Mouse (Mus musculus) gastrocnemius, adult 2 months (tissue): ENCODE data around the gene Dcaf5. TPM values are rescaled to one million over a fixed set of nuclear protein-coding genes. Genes with fewer than 3 reads are reported as not detected.

Experiments
- DNase-seq: peaks from one replicate; pipeline ENCODE4 v3.0.0; 2022
- H3K27ac ChIP-seq: fragments of 200-600 bp; 2 replicates; pipeline ENCODE4 v1.8.1; 2022; ENCODE audit warnings: mild to moderate bottlenecking
- H3K4me3 ChIP-seq: fragments of 200-600 bp; 2 replicates; pipeline ENCODE4 v1.8.1; 2022; ENCODE audit warnings: mild to moderate bottlenecking, moderate library complexity
- CTCF ChIP-seq: fragments of 200-600 bp; IDR thresholded peaks from 2 replicates; pipeline ENCODE4 v1.8.1; 2022; ENCODE audit warnings: antibody characterized with exemption, mild to moderate bottlenecking, moderate library complexity
- intact Hi-C: fragments of 180-260 bp; cut with DNase I; formaldehyde crosslinking; loops from one replicate; pipeline ENCODE4 v1.15.1; 2025
- microRNA-seq: library from miRNA; unstranded; fragments of <30 nt; microRNA quantifications from one replicate; pipeline ENCODE4 v1.2.0, GENCODE M21; 2021
- total RNA-seq, 2 experiments: library from RNA; stranded (reverse); gene quantifications; 2 replicates each; pipeline ENCODE4 v1.2.3; 2021

Dcaf5 gene
- total RNA-seq, 2 experiments from 2014 or later = 39.4 to 50.8 TPM

DNA sequence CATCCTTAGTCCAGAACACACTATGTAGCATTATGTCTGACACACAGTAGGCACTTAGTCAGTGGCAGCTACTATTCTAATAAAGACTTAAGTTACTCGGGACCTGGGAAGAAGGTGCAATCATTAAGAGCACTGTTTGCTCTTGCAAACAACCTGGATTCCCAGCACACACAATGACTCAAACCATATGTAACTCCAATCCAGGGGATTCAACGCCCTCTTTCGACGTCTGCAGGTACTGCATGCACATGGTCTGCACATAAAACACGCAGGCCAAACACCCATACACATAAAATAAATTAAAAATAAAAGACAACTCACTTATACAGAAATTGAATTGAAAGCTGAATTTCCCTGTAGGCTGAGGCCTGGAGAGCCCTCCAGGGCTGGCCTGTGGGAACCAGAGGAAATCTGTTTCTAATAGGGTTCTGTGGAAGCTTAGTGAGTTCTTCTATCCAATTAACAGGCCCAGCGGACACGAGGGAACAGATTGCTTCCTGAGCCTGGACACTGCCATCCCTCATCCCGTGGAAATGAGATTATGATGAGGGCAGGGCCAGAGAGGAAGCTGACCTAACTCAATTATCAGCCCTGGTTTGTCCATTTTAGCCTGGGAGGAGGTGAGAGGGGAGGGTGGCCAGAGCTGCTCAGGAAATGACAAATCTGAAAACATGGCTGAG is 112.9 kb downstream of the Dcaf5 start:
- intact Hi-C loops = no loop called here
- Histone ChIP-seq H3K27ac (no peak overlapping the region; the same call in 1 of the 2 replicates), H3K4me3 (no peak overlapping the region)
- no peak for TF ChIP-seq CTCF
- no peak for DNase-seq

DNA sequence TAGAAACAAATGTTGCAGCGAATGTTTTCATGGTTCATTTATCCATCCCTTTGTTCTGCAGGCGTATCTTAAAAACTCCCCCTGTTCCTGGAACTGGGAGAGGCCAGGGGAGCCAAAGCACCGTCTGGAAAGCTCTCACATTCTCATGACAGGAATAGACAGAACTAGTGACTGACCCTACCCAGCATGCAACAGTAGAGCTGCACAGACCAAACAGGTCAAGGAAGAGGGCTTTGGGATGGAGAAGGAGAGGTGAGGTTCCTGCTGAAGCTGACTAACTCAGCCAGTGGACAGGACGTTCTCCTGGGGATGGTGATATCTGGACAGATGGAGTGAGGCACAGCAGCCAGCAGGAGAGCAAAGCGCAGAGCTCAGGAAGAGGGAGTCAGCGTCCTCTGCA is 113.9 kb downstream of the Dcaf5 start:
- TF ChIP-seq CTCF = no peak
- intact Hi-C loops = no loop called here
- H3K4me3 ChIP-seq = no peak overlapping the region
- no peak for DNase-seq
- no peak overlapping the region for H3K27ac ChIP-seq

DNA sequence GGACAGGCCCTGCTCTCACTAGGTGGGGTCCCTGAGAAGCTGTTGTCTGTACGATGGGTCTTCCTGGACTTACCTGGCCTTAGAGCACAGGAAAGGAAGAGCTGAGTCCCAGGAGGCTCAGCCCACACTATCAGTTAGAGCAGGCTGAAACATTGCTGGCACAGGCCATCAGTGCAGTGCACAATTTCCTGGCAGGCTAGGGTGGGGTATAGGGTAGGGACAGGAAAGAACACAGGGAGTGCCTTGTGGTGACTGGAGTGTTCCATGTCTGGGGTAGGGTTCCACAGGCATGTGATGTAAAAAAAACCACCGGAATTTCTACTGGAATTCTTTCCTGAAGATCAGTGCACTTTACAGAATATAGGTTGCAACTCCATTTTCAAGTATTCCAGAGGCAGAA is 117.3 kb downstream of the Dcaf5 start:
- Histone ChIP-seq H3K4me3 (no peak overlapping the region), H3K27ac (peak overlapping the region; percentile 40)
- intact Hi-C loops = no loop called here
- peak; percentile 35 for DNase-seq
- TF ChIP-seq CTCF = no peak

DNA sequence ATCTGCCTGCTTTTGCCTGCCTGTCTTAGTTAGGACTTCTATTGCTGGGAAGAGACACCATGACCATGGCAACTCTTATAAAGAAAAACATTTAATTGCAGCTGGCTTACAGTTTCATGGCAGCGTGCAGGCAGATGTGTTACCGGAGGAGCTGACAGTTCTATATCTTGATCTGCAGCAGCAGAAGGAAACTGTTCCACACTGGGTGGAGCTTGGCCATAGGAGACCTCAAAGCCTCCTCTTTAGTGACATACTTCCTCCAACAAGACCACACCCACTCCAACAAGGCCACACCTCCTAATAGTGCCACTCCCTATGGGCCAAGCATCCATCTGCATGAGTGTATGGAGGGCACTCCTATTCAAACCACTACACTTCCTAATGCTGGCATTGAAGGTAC is 121.1 kb downstream of the Dcaf5 start:
- no peak for DNase-seq
- Histone ChIP-seq H3K4me3 (no peak overlapping the region), H3K27ac (no peak overlapping the region)
- TF ChIP-seq CTCF = no peak
- intact Hi-C loops = no loop called here

DNA sequence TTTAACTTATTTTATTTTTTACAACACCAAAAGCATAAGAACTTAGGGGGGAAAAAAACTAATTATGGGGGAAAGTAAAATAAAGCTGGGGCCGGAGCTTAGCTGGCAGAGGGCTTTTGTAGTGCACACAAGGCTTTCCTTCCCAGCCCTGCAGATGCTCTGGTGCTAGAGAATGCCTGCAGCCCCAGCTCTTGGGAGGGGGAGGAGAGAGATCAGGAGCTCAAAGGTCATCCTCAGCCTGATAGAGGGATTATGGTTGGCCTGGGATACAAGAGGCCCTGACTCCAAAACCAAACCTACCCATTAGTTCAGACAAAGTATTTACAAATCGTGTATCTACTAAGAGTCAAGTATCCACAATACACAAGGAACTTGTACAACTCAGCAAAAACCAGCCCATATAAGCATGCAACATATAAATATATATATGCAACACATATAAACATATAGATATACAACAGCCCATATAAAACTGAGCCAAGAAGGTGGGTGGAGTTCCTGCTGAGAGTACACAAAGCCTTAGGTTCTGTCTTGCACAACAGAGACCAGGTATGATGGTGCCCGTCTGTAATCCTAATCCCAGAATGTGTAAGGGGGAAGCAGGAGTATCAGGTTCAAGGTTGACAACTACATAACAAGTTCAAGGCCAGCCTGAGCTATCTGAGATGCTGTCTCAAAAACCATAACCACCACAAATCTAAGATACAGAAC is 124.3 kb downstream of the Dcaf5 start:
- intact Hi-C loops = no loop called here
- Histone ChIP-seq H3K4me3 (no peak overlapping the region), H3K27ac (no peak overlapping the region)
- no peak for DNase-seq
- no peak for TF ChIP-seq CTCF

DNA sequence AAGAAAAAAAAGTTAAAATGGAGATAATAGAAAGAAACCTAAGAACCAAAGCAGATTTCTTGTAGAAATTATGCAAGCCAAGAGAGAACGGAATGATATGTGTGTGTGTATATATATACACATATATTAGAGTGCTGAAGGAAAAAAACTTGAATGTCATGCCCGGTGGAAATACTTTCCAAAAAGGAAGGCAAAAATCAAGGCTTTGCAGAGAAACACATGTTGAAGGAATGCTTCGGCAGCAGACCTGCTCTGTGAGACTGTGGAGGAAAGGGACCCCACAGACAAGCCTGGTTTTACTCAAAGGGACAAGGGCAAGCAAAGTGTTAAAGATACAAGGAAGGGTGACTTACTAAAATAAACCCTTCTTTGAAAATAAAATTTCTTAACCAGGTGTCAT is 128.8 kb downstream of the Dcaf5 start:
- Histone ChIP-seq H3K27ac (no peak overlapping the region), H3K4me3 (no peak overlapping the region)
- DNase-seq = no peak
- intact Hi-C loops = no loop called here
- TF ChIP-seq CTCF = no peak

DNA sequence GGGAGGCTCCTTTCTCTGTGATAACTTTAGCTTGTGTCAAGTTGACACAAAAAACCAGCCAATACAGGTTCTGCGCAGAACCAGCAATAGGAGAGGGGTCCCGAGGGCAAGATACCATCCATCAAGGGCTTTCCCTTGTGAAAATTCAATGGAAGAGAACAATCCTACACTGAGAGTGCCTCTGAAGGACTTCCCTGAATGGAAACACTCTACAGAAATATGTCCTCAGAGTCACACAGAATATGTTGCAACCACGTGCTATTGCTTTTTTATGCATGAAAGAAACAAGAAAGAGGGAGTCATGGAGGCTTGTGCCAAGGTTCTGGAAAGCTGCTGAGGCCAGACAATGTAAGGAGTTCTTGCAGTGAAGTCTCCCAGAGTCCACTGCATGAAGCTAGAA is 131.9 kb downstream of the Dcaf5 start:
- intact Hi-C loops = no loop called here

DNA sequence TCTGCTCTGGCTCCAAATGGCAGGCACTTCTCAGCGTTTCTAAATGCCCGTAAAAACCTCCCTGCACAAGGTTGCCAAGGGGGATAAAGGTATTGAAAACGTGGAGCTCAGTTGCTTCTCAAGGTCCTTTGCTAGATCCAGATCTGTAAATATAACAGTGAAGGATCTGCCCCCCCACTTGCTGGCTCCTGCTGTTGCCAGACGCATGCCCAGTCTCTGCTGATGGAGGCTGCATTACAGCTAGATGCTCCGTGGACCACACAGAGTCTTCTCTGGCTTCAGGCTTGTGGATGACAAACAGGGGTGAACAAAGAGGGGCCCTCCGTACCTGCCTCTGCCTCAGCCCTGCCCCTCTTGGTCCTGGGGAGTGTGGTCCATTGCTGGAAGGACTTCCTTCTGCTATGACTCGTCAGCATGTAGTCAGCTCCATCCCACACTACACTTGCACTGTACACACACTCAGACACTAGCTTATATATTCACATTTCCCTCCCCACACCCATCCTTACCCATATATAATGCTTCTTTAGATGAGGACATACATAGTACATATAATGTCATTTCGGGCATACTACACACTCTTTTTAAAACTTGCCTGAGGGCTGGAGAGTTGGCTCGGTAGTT is 135.5 kb downstream of the Dcaf5 start:
- Histone ChIP-seq H3K27ac (no peak overlapping the region), H3K4me3 (no peak overlapping the region)
- no peak for TF ChIP-seq CTCF
- DNase-seq = no peak
- intact Hi-C loops = no loop called here

More for the DNA sequence above, 131.9 kb downstream of the Dcaf5 start:
- H3K27ac ChIP-seq = no peak overlapping the region
- no peak for DNase-seq
- no peak for TF ChIP-seq CTCF
- H3K4me3 ChIP-seq = no peak overlapping the region

DNA sequence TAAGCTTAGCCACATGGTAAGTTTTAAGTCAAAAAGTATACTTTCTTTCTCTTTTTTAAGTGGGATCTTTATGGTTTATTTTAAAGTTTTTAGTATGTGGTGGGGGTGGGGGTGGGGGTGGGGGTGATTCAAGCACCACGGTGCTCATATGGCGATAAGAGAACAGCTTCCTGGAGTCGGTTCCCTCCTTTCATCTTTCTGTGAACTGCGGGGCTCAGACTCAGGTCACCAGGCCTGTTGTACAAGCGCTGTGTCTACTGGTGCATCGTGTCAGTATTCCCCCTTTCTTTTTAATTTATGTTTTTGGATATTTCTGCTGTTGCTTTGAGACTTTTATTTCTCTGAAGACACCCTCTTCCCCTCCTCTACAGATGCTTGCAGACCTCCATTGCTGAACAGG is 137.7 kb downstream of the Dcaf5 start:
- intact Hi-C loops = no loop called here
- TF ChIP-seq CTCF = no peak
- DNase-seq = no peak
- Histone ChIP-seq H3K4me3 (no peak overlapping the region), H3K27ac (no peak overlapping the region)

DNA sequence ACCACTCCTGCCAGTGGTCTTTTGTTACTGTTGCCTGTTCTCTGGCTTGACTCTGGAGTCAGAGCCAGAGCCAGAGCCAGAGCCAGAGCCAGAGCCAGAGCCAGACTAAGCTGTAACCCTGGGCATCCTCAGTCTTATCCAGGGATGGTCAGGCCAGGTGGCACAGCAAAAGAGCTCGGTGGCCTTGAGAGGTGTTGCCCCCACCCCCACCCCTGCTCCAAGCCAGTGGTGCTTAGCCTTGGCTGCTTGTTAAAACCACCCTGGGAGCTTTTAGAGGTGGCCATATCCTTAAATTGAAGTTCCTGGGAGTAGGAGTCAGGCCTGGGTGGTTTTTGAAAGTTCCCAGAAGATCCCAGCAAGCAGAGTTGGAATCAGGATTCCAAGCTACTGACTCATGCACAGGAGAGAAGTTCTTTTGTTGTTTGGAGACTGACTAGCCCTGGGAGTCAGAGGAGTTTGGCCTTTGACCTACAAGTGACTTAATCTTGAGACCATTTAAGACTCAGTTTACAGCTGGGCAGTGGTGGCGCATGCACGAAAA is 144.4 kb downstream of the Dcaf5 start:
- H3K27ac ChIP-seq = no peak overlapping the region
- no peak overlapping the region for H3K4me3 ChIP-seq
- intact Hi-C loops = no loop called here
- TF ChIP-seq CTCF = no peak
- DNase-seq = no peak

DNA sequence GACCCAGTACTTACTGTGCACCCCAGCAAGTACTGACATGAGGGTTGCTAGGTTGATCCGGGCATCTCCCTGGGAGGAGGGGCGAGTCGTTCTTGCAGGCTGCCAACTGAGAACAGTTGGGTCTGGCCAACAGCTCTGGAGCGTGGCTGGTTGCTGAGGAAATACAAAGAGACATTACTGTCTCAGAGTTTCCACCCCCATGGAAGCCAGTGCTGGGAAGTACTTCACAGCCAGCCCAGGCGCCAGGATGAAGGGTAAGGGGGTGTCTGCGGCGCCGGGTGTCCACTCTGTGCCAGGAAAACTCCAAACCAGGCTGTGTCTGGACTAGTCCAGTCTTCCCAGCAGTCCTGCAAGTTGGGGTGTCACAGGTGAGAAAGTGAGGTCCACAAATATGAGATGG is 145.4 kb downstream of the Dcaf5 start:
- no peak for TF ChIP-seq CTCF
- DNase-seq = no peak
- intact Hi-C loops = no loop called here
- no peak overlapping the region for H3K4me3 ChIP-seq
- no peak overlapping the region for H3K27ac ChIP-seq

DNA sequence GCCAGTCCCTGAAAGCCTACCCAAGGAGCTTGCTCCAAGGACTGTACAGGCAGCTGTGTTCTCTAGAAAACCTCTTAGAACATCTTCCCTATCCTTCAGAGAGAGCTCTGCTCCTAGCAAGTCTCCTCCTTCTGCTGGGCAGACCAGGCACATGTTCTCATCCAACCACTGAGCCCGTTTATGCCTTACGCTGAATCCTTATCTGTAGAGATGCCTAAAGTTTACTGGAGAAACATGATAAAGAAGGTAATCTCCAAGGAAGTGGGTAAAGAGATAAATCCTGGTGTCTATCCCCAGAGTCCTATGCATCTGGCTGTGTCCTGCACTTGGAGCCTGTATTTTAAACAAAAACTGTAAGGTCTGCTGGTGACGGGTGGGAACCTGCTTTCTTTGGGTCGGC is 145.9 kb downstream of the Dcaf5 start:
- no peak for DNase-seq
- H3K4me3 ChIP-seq = no peak overlapping the region
- intact Hi-C loops = no loop called here
- TF ChIP-seq CTCF = no peak
- H3K27ac ChIP-seq = no peak overlapping the region

DNA sequence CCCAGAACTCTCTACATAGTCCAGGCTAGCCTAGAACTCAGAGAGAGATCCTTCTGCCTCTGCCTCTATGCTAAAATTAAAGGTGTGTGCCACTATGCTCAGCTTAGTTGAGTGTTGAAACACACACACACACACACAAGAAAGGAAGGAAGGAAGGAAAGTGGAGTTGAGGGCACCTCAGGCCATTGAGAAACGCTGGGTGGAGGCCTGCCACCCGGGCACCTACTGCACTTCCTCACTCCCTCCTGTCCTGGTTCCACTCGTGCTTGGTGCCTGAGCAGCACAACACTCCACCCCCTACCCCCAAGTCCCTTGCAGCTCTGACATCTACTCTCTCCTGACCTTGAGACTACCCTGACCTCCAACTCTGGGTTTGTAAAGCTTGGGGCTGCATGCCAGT is 146.7 kb downstream of the Dcaf5 start:
- DNase-seq = no peak
- Histone ChIP-seq H3K4me3 (no peak overlapping the region), H3K27ac (no peak overlapping the region)
- TF ChIP-seq CTCF = no peak
- intact Hi-C loops = no loop called here

DNA sequence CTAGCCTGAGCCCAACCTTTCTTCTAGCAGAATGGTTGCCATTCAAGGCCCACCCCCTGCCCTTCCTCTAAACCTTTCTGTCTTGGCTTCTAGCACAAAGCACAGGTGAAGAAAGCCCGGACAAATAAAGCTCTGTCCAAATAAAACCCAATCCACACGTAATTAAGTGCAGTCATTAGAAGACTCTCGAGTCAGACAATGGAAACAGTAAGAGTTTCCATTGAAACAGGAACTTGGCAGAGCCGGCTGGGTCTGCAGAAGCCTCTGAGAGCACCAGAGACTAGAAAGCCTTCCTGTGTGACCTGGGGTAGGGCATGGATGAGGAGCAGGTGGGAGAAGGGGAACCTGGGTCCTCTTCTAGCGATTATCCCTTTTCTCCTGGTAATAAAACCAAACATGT is 150.5 kb downstream of the Dcaf5 start:
- TF ChIP-seq CTCF = no peak
- H3K4me3 ChIP-seq = no peak overlapping the region
- intact Hi-C loops = no loop called here
- H3K27ac ChIP-seq = no peak overlapping the region
- DNase-seq = no peak

Small RNA genes lying within 50 kb of the gene (microRNA-seq; reads per million reads assigned to microRNA genes)
- gene Mir1843a = 335 reads per million, percentile 63 among the genes with 10 or more reads in this experiment

Other genes starting within 250 kb of the Dcaf5 start
- 10 to 100 TPM in 1 of 2 experiments, 1 to 10 TPM in 1; 8.4 to 11.9 TPM for gene Actn1, start 176.2 kb downstream of the Dcaf5 start, total RNA-seq
- 10 to 100 TPM; 35.0 to 46.8 TPM for gene Exd2, start 26.5 kb upstream of the Dcaf5 start, total RNA-seq
- gene Galnt16, start 81.7 kb upstream of the Dcaf5 start, total RNA-seq = 1 to 10 TPM; 2.4 to 3.8 TPM
- 10 to 100 TPM in 1 of 2 experiments, 1 to 10 TPM in 1; 7.8 to 11.6 TPM for gene Slc39a9, start 207.3 kb upstream of the Dcaf5 start, total RNA-seq
- gene Erh, start 207.7 kb upstream of the Dcaf5 start, total RNA-seq = 10 to 100 TPM; 14.4 to 17.7 TPM